Mouse (Mus musculus) cerebellum, postnatal 4 days (tissue): ENCODE data around the gene Gmds.

Source experiments
- DNase-seq, 2 experiments: peaks; one replicate each; pipeline ENCODE4 v3.0.0; 2022; ENCODE audit warnings: low spot score in 2 of 2, mixed read lengths in 1 of 2

Gene Gmds

DNA sequence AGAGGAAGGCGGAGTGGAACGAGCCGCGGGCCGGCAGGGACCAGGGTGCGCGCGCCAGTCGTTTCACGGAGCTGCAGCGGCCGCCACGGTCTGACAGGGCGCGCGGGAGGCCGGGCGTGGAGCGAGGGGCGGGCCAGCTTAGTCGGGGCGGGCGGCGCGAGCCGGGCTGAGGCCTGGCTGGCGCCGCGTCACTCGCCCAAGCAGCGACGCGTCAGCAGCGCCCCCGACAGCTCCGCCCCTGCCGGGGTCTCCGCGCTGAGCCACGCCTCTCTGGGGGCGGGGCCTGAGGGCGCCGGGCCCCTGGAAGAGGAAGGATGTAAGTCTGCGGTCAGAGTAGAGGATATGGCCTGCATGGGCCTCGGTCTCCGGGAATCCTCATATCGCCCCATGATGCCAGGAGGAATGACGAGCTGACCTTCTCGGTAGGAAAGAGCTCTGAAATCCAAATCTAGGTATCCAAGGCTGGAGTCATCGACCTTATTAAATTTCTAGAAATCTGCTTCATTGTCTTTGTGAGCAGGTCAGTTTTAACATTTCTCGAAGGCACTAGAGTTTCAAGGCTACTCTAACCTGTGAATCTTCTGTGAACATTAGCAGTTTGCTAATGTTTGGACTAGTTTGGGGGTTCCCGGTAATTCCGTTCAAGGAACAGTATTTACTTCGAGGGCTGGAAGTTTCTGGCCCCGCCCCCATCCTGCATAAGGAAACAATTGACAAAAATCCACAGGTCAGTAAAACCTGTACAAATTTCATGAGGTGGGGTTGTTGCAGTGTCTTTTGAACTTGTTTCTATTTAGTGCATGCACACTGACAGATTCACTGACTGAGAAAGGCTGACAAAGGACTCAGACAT is at the start of gene Gmds:
Gene Gmds, minus strand, starts transcription at position 228 of the 853 bp plus-strand sequence.
- peak; percentile 77 to 92 for DNase-seq

GRCm38 (mm10) chr13:32385421-32386092 is 47.0 kb upstream of the Gmds start:
- no peak for DNase-seq

- DNase-seq = no peak
Measured at GRCm38 (mm10) chr13:32382227-32383010, 43.9 kb upstream of the Gmds start.

- no peak for DNase-seq
Measured at GRCm38 (mm10) chr13:32378634-32379033, 40.1 kb upstream of the Gmds start.

DNA sequence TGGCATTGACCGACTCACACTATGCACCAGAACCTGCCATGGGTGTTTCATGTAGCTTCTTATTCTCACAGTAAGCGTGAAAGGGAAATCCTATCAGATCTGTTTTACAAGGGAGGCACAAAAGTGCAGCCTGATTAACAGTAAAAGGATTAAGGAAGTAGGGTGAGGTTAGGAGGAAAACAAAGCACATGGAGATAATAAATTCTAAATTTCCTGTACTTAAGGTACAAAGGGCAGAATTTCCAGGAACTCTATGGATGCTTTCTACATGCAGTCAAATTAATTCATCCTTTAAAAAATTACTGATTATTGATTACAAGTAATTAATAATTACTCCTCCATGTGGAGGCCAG is 34.0 kb upstream of the Gmds start:
- DNase-seq = no peak

- no peak for DNase-seq
Measured at GRCm38 (mm10) chr13:32371874-32372530, 33.5 kb upstream of the Gmds start.

- no peak for DNase-seq
Measured at GRCm38 (mm10) chr13:32370751-32371150, 32.2 kb upstream of the Gmds start.

DNA sequence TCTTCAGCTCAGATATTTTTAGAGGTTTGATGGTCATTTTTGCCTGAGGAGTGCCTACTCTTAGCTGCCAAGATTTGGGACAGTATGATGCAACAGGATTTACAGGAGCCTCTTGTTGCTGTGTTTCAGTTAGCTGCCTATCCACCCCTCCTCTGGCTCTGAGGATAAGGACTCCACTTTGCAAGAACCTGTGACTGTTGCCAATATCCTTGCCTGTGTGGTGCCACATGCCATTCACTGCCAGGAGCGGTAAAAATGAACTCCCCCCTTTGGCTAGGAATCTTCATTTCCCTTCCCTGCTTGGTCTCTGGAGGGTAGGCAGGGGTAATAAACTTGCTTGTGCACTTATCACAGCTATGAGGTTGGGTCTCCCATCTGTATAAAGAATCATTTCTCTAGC is 31.6 kb upstream of the Gmds start:
- no peak for DNase-seq

- no peak for DNase-seq
Measured at GRCm38 (mm10) chr13:32337735-32338512, 616 bp downstream of the Gmds start.

GRCm38 (mm10) chr13:32318309-32318708 is 20.2 kb downstream of the Gmds start:
- DNase-seq = no peak

GRCm38 (mm10) chr13:32317354-32317753 is 21.2 kb downstream of the Gmds start:
- no peak for DNase-seq

- peak in 1 of 2 experiments; percentile 19 for DNase-seq
Measured at GRCm38 (mm10) chr13:32312663-32313062, 25.9 kb downstream of the Gmds start.

- no peak for DNase-seq
Measured at GRCm38 (mm10) chr13:32311476-32311875, 27.1 kb downstream of the Gmds start.

DNA sequence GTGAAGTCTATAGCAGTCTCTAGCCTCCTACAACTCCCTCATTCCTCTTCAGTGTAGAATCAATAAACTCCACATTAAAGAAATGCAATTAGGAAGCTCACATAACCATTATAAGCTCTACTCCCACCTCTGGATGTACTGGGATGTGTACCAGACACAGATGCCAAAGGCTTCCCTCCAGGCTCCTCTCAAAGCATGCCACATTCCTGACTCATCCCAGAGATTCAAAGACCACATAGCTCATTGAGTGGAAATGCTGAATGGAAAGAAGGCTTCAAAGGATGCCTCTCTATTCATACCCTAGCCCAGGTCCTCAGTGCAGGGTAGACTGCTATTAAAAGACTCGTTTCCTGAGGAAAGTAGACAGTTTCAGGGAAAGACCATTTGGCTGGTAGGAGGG is 40.1 kb downstream of the Gmds start:
- DNase-seq = no peak

DNA sequence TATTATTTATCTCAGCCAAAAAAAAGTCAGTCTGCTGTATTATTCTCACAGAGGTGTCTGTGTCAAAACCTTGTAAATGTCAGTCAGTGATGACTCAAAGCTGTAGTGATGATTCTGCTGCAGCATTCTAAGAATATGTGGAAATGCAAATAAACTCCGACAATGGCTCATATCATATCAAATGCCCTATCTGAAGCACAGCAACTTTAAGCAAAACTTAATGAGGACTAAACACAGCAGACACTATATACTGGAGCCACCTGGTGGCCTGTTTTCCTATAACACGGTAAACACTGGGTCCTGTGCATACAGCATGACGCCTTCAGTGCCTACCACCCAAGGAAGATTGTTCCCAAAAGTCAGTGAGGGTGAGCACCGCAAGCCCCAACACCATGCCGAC is 41.1 kb downstream of the Gmds start:
- DNase-seq = peak in 1 of 2 experiments; percentile 16

GRCm38 (mm10) chr13:32294416-32295195 is 43.9 kb downstream of the Gmds start:
- DNase-seq = no peak

- DNase-seq = no peak
Measured at GRCm38 (mm10) chr13:32272937-32273496, 65.5 kb downstream of the Gmds start.

DNA sequence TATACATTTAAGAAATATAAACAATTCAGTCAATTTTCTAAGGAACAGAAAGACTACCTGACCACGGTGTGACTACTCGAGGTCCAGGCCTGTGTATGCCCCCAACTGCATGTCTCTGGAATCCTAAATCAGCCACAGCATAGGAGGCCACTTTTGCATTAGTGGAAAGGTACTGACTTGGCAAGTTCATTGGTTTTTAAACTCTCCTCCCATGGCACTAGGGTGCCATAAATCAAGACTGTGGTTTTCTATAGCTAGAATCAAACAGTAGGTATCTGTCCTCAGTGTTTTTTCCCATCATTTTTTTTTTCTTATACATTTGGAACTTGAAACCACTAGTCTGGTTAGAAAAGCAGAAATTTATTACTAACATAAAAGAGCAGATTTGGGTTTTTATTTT is 68.8 kb downstream of the Gmds start:
- DNase-seq = no peak

- DNase-seq = no peak
Measured at GRCm38 (mm10) chr13:32269261-32269660, 69.3 kb downstream of the Gmds start.

DNA sequence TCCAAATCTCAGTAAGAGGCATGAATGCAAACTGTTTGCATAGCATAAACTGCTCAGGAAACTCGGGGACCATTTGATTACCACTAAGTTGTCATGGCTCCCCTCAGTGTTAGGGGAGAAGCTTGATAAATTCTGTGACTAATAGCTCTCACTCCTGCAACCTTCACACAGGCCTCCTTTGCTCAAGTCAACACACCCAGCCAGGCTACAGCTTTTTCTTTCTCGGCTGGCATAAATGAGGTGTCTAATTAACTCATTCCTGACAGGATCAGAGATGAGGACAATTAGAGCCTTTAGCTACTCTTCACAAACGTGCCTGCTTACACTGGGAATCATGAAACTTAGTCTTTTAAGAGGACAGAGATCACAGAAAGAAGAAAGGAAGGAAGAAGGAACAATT is 70.3 kb downstream of the Gmds start:
- no peak for DNase-seq
